Mouse (Mus musculus) monocyte, adult 2 months (primary cell): ENCODE data around the gene Smg6.

Source experiments
- DNase-seq, 2 experiments: peaks; one replicate each; pipeline ENCODE4 v3.0.0; 2022; ENCODE audit warnings: low spot score in 2 of 2, low read depth in 1 of 2

Gene Smg6

GRCm38 (mm10) chr11:74927236-74927725 is 1.7 kb downstream of the Smg6 start:
- no peak for DNase-seq

- no peak for DNase-seq
Measured at GRCm38 (mm10) chr11:74929111-74929510, 3.5 kb downstream of the Smg6 start.

- no peak for DNase-seq
Measured at GRCm38 (mm10) chr11:74930391-74930790, 4.8 kb downstream of the Smg6 start.

GRCm38 (mm10) chr11:74946348-74946747 is 20.7 kb downstream of the Smg6 start:
- no peak for DNase-seq

GRCm38 (mm10) chr11:74954901-74955300 is 29.3 kb downstream of the Smg6 start:
- no peak for DNase-seq

GRCm38 (mm10) chr11:74956006-74956405 is 30.4 kb downstream of the Smg6 start:
- DNase-seq = no peak

- no peak for DNase-seq
Measured at GRCm38 (mm10) chr11:74957600-74957999, 32.0 kb downstream of the Smg6 start.

GRCm38 (mm10) chr11:74959501-74959900 is 33.9 kb downstream of the Smg6 start:
- DNase-seq = peak in 1 of 2 experiments; percentile 6

GRCm38 (mm10) chr11:74960031-74960551 is 34.5 kb downstream of the Smg6 start:
- no peak for DNase-seq

GRCm38 (mm10) chr11:74961953-74962352 is 36.3 kb downstream of the Smg6 start:
- DNase-seq = no peak

- no peak for DNase-seq
Measured at GRCm38 (mm10) chr11:74962846-74963407, 37.3 kb downstream of the Smg6 start.

- DNase-seq = no peak
Measured at GRCm38 (mm10) chr11:74965516-74965915, 39.9 kb downstream of the Smg6 start.

- no peak for DNase-seq
Measured at GRCm38 (mm10) chr11:74973290-74974157, 47.9 kb downstream of the Smg6 start.

- no peak for DNase-seq
Measured at GRCm38 (mm10) chr11:74974615-74975014, 49.0 kb downstream of the Smg6 start.

- DNase-seq = no peak
Measured at GRCm38 (mm10) chr11:74976835-74977687, 51.4 kb downstream of the Smg6 start.

GRCm38 (mm10) chr11:74981464-74981863 is 55.8 kb downstream of the Smg6 start:
- DNase-seq = peak in 1 of 2 experiments; percentile 59

- DNase-seq = no peak
Measured at GRCm38 (mm10) chr11:74982241-74982640, 56.6 kb downstream of the Smg6 start.

GRCm38 (mm10) chr11:74988162-74988561 is 62.5 kb downstream of the Smg6 start:
- no peak for DNase-seq

- DNase-seq = no peak
Measured at GRCm38 (mm10) chr11:74989047-74989446, 63.4 kb downstream of the Smg6 start.

GRCm38 (mm10) chr11:74990501-74990900 is 64.9 kb downstream of the Smg6 start:
- DNase-seq = no peak

- DNase-seq = no peak
Measured at GRCm38 (mm10) chr11:74991290-74991689, 65.7 kb downstream of the Smg6 start.
